Mouse (Mus musculus) heart, postnatal 4 days (tissue): ENCODE data around the gene Fam168a. TPM values are rescaled to one million over a fixed set of nuclear protein-coding genes. Genes with fewer than 3 reads are reported as not detected.
A peak's percentile ranks its signal among the peaks of the same experiment; 100 is the strongest.
"Not testable (repeated sequence)": the region's sequence is repeated elsewhere in the genome, so short reads cannot be mapped to it uniquely, and the experiment has no call there.

Source experiments
- DNase-seq: peaks from one replicate; pipeline ENCODE4 v3.0.0; 2021
- total RNA-seq, 2 experiments: library from RNA; stranded (reverse); gene quantifications; 2 replicates each; pipeline ENCODE4 v1.2.3; 2021

Gene Fam168a
- total RNA-seq, 2 experiments from 2014 or later: 55.1 to 58.6 TPM

DNA sequence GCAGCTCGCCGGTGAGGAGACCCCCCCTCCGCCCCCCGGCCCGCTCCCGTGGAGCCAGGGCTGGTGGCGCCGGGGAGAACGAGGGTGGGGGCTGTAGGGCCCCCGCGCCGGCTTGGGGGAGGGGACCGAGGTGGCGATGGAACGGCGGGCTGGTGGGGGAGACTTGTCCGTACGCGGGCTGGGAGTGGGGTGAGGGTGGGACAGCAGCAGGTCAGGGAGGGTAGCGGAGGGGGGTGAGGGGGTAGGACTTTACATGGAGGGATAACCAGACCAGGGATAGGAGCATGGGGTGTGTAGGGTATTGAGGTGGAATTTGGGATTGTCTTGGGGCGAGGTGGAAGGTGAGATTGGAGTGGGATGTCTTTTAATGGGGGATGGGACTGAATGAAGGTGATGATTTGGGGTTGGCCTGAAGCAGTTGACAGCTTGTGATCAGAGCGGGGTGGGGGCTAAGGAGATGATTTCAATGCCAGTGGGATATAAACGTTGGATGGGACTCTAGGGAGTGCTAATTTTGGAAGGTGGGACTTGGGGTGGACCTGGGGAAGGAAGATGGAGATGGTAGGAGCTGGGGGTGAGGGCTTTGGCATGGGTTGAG lies 547 bp downstream of the Fam168a start:
- no peak for DNase-seq

DNA sequence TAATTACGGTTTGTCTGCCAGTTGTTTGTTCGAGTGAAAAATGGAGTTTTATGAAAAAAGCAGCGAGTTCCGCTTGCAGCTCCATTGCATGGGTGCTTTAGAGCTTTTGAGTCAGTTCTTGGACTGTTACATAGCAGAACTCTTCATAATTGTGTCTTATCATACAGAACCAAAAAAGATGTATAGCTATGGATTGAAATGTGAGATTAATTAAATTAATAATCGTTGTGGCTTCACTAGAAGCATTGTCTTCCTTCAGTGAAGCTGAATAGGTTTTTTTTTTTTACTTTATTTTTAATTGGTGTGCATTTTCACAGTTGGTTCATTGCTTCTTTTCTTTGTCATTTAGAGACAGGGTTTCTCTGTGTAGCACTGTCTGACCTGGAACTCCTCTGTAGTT lies 12.3 kb downstream of the Fam168a start:
- DNase-seq: no peak

DNA sequence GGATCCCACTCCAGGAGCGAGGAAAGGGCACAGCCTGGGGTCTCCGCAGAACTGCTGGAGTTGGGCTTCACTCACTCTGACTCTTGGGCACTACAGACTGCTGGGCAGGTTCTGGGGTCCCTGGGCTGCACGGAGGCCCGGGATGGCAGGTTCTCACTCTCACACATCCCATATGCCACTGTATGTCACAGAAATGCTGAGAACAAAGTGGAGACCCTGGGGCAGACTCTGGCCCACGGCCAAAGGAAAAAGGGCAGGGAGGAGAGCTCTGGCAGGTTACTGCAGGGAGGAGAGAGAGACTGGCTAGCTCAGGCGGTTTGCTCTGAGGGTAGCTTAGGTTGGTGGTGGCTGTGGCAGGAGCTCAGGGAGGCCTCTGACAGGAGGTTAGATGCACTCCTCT lies 15.8 kb downstream of the Fam168a start:
- no peak for DNase-seq

DNA sequence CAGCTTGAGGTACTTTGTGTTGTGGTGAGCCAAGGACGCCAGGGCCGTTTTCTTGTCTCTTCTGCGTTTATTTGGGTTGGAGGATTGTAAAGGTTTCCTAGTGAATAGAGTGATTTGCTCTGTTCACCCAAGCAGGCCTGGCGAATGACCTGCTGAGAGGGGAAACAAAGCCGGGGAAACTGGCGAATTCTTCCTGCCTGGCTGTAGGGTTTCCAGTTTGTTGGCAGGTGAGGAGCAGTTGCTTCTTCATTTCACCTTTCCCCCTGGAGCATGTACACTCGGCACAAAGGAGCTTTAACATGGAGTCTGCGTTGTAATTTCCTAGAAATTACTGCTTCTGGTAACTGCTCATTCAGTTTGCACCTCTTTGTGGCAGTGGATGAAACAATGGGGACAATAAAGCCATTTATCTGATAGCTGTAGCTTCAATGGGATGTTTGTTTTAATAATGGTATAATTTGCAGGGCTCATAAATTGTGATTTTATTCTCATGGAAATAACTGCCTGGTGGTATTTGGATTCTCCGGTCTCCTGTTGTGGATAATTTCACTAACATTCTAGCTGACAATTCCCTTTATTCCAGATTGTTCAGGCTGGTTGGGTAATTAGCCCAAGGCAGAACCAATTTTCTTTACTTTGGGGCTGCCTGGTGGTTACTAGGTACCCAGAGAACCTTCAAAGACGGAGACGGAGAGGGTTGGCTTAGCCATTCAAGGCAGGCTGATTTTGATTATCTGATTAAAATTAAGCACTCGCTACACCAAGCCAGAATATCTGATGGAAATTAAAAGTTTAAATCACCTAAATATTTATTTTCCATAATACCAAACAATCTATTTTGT lies 17.2 kb downstream of the Fam168a start:
- DNase-seq: no peak

DNA sequence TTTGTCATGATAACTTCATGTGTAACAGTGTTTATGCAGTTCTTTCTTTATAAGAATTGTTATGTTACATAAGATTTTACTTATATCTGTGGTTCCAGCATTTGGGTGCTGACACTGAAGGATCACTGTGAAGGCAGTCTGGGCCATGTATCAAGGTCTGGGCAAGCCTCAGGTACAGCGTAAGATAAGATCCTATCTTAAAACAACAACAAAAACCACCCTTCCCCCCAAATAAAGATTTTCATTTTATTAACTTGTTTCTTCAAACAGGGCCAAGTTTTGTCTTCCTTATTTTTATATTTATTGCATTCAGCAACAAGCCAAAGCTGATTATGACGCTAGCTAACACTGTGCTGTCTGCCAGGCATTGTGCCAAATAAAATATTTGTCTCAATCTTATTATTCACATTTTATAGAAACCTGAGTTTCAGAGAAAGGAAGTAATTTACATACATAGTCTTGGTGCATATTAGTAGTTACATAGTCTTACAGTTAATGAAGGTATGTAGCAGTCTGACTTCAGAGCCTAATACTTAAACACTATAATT lies 21.2 kb downstream of the Fam168a start:
- DNase-seq: no peak

DNA sequence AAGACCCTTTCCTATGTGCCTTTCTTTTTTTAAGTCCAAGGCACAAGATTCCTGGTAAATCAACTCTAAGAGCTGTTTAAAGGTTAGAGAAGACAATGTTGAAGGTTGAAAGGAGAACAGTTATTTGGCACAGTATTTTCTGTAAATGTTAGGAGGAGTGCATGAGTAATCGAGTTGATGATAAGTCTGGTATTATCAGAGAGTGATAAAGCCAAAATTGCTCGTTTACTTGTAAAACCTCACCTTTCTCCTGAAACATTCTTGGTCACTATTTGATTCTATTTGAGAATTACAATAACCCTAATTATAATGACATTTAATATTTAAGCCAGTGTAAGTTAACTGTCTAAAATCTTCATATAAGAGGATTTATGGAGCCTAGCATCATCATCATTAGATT lies 23.3 kb downstream of the Fam168a start:
- DNase-seq: no peak

DNA sequence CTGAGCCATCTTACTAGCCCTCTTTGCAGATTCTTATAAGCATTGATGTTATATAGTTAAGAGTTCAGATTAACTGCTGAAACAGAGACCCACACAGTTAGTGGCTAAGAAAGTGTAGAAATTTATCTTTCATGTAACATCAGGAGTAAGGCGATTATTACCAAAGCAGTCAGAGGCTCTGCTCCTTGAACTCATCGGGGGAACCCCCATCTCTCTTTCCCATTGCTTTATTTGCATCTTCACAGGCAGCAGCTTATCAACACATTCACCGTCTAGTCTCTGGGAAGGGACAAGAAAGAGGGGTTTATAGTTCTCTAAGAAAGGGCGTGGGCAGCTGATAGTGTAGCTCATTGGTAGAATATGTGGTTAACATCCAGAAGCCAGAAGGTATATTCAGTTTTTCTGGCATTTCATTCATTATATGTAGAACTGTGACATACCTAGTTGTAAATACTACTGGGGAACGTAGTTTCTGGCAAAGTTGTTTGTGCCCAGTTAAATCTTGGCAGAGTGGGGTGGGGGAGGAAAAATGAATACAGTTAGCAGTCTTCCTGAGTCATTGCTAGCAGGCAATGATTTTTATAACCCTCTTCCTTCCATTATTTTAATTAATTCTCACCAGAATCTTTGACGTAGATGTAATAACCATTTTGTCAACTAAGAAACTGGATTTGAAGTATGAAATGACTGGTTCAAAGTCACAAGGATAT lies 26.1 kb downstream of the Fam168a start:
- no peak for DNase-seq

DNA sequence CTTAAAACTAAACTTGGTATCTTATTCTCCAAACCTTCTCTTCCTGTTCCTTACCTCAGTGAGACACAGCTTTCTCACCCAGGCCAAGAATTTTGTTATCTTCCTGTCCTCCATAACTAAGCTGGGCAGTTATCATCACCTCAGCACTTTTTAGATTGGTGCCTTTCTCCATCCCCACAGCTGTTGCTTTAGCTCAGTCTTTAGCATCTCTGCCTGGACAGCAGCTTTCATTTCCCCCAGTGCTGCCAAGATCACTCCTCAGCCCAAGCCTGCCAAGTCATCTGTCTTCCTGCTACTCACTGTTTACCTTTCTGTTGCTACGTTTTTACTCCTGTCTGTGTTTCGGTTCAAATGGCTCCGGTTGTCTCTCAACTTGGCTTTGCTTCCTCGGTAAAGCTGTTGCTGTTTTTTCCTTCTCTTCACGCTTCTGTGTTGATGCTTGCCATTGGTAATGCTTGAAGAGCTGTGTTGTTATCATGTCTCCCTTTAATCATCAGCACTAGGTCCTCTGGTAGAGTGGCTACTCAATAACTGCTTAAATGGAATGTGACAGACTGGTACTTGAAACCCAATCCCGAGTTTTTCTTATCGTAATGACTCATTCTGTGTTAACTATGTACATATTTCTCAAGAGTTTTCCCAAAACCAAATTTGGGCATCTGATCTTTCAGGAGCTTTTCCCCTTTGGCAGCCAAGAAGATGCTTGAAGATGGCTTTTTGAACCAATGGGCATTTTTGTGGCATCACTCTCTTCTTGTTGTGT lies 26.8 kb downstream of the Fam168a start:
- DNase-seq: peak; percentile 31

DNA sequence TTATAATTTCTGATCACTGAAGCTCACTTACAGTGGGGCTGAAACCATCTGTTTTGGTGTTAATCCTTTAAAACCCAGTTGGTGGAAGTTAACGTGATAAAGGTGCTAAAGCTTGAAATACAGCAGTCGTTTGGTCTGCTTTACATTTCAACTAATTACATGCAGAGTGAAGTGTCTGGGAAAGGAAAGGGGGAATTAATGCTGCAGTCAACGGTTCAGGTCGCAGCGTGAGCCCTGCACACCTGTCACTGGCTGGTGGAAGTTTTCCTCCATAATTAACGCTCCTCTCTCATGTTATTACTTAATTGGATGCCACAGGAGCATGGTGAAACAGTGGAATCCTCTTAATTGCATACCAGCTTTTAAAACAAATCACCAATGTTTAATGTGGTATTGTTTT lies 27.8 kb downstream of the Fam168a start:
- no peak for DNase-seq

DNA sequence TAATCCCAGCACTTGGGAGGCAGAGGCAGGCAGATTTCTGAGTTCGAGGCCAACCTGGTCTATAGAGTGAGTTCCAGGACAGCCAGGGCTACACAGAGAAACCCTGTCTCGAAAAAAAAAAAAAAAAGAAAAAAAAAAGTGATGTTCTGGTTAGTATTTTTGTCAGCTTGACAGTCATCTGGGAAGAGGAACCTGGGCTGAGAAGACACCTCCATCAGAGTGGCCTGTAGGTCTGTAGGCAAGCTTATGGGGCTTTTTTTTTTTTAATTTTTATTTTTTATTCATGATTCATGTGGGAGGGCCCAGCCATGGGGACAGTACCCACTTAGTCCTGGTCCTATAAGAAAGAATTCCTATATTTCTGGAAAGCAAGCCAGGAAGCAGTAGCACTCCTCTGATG lies 28.5 kb downstream of the Fam168a start:
- DNase-seq: not testable (repeated sequence)

DNA sequence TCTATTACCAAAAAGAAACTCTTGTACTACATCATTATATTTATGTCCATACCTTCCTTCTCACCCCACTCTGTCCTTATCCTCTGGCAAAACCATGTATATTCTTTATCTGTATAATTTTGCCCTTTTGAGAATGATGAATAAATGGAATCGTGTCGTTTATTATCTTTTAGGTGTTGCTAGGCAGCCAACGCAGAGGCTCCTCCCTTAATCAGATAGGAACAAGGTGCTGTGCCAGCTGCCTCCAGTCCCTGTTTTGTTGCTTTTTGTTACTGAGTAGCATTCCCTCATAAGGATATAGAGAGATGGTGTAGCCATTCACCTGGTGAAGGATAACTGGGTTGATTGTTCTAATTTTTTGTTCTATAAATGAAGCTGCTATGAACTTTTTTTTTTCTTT lies 29.7 kb downstream of the Fam168a start:
- DNase-seq: no peak

DNA sequence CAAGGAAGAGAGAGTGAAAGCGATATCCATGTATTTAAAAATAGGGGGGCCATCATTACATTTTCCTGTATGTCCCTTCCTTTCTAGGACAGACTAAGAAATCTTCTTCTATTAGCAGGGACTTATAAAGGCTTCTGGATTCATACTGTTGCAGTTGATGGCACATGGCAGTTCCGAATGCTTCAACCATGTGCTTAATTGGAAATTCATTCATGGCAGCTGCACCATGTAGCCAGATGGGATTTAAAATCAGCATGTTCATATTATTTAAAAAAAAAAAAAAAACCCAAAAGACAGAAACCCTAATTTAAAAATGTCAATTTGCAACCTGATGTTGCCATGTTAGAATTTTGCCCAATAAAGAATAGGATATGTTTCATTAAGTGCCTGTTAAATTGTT lies 37.9 kb downstream of the Fam168a start:
- no peak for DNase-seq

DNA sequence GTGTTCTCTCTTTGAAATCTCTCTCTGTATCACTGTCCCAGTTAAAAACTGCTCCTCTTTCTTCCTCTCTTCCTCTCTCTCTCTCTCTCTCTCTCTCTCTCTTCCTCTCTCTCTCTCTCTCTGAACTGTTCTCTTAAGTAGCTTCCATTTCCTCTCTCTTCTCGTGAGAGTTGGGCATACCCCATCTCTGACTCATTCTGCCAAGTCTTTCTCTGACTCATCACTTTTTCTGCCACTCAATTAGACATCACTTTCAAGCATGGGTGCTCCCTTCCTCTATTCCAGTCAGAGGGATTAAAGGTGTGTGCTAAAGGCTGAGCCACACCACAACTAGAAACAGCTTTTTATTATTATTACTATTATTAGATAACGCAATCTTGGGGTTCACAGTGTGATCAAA lies 43.7 kb downstream of the Fam168a start:
- no peak for DNase-seq

DNA sequence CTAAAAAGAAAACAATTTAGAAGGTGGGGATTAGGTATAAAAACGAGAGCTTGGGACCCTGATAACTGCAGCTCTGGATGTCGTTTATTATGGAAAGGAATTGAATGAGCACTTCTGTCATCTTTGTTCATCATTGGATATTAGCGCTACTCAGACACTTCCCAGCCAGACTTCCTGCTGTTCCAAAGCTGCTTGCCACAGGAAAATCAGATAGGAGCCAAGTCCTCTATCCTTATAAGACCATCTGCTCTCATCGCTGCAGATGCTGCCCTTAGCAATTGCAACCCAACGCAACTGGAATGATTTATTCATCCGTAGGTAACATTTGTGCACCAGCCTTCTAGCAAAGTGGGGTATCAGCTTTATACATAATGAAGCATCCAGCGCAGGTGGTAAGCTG lies 52.3 kb downstream of the Fam168a start:
- DNase-seq: no peak

DNA sequence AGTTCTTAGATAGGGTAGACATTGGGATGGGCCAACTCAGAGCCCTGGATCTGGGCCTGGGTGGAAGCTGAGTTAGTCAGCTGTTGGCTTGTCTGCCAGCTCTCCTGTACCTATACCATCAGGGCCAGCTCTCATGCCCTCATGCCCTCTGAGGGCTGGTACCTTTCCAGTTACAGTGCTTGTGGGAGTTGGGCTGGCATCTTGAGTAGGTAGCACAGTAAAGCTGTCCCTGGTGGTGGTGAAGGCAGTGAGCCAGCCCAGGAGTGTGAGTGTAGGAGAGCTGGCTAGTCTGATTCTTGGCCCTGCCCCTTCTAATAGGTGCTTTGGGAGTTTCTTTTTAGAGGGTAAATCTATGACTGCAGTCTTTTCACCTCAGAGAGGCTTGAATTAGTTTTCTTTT lies 56.3 kb downstream of the Fam168a start:
- no peak for DNase-seq

DNA sequence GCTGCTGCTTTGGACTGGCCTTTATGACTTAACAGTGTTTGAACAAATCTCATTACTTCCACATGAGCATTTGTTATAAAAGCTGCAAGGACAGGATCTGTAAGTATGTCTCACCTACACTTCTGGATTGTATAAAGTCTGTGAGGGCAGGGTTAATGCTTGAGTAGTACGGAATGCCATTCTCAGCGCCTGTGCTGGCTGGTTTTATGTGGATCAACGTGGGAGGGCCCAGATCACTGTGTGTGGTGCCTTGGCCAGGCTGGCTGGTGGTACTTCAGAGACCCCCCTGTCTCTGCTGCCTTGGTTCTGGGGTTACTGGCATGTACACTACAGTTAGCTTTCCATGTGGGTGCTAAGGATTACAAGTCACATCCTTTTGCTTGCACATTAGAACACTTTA lies 61.1 kb downstream of the Fam168a start:
- DNase-seq: no peak

DNA sequence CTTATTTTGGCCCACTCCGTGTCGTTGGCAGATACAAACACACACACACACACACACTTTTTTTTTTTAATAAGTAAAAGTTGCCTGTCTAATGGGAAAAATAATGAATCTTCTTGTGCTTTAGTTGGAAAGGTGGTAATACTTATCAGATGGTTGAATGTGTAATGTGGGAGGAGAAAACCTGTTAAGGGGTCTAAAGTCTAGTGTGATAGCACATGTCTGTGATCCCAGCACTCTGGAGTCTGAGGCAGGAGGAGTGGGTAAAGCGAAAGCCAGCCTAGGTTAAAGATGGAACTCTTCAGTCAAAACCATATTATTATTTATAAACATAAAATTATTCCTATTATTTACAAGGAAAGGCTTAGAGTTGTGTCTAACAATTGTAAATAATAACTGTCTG lies 61.6 kb downstream of the Fam168a start:
- DNase-seq: no peak

DNA sequence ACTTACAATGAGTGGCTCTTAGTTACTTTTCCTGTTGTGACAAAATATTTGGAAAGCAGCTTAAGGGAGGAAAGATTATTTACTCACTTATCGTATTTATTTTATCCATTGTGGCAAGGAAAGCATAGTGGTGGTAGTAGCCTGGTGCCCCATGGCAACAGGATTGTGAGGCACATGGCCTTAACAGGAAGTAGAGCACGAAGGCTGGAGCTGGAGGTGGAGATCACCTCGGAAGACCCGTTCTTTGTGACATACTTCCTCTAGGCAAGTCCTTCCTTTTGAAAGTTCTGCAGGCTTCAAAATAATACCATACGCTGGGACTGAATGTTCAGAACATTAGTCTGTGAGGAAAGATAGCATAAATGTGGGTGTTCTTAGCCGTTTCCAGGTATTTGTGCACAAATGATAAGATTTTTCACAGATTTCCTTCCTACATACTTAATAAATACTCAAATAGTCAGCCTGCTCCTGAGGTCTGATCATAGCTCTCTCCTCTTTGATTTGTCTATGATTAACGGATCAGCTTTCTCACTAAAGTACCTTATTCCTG lies 63.2 kb downstream of the Fam168a start:
- DNase-seq: no peak

DNA sequence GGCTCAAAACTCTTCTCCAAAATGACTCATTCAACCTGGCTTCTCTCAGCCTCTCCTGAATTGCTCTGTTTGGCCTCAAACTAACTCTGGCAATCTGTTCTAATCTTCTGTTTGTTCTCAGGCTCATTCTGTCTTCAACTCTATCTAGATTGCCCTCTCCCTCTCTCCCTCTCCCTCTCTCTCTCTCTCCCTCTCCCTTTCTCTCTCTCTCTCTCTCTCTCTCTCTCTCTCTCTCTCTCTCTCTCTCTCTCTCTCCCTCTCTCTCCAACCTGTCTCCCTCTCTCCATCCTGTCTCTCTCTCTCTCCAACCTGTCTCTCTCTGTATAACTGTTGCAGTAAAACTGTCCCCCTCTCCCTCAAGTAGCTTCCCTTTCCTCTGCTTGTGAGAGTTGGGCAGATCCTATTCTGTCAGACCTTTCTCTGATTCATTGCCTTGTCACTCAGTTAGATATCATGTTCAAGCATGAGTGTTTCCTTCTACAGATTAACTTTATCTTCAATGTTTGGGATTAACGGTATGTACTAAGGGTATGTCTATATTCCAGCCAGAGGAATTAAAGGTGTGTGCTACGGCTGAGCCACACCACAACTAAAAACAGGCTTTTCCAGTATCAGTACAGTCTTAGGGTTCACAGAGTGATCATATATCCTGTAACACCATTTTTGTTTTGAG lies 64.4 kb downstream of the Fam168a start:
- DNase-seq: no peak

DNA sequence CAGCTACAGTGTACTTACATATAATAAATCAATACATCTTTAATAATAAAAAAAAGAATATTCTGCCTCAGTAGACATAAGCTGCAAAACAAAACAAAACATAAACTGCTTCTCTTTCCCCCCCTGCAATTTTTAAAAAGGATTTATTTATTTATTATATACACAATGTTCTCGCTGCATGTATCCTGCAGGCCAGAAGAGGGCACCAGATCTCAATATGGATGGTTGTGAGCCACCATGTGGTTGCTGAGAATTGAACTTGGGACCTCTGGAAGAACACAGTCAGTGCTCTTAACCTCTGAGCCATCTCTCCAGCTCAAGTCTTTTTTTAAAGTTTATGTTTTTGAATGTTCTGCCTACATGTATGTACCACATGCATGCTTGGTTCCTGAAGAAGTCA lies 67.8 kb downstream of the Fam168a start:
- DNase-seq: no peak

DNA sequence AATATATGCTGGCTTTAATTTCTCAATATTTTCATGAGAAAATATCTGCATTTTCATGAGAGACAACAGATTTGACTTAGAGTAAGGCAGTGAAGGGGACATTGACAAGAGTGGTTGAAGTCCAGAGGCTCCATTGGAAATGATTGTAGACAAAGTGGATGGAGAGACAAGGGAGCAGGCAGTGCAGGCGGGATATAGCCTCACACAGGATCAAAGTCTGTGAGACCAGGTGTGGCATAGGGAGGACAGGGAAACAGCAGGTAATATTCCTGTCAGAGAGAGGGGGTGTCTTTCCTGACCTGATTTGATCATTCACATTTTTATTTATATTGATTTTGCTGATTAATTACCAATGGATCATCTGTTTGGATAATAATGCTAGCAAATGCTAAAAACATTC lies 69.4 kb downstream of the Fam168a start:
- no peak for DNase-seq

DNA sequence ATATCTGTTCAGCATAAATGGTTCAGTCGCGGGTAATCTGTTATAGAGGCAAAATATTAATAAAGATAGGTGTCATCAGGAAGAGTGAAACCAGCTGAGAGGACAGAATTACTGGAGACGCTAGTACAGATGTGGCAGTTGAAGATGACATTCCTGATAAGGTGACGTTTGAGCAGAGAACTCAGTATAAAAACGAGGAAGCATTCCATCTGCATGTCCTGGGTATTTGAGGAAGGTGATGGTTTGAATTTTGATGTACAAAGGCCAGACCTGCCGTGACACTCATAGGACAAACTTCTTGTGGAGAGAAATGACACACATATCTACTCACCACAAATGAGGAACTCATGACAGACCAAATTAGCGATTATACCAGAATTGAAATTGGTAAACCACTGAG lies 73.8 kb downstream of the Fam168a start:
- no peak for DNase-seq
